Mouse (Mus musculus) limb, embryonic 13.5 days (tissue): ENCODE measurements at regions not wholly inside any gene's neighbourhood (a gene's known extent, or its start where the extent isn't known, plus 50 kb on each side); places are given as distances from the start of the nearest gene placed in this dataset.
A peak's percentile ranks its signal among the peaks of the same experiment; 100 is the strongest.

Source experiments
- ATAC-seq: fragments of 200-750 bp; cut with Nextera tagmentation; 2 replicates; pipeline ENCODE4 v1.8.0; 2017; ENCODE audit warnings: low read depth, moderate number of reproducible peaks, moderate TSS enrichment; ENCODE audit not compliant: low FRiP score
- H3K27ac ChIP-seq: fragments of 300-500 bp; sonication (generic); 2 replicates; pipeline ENCODE4 v1.5.1; 2015; ENCODE audit warnings: inconsistent platforms, mild to moderate bottlenecking, moderate library complexity
- H3K27me3 ChIP-seq: fragments of 300-500 bp; sonication (generic); 2 replicates; pipeline ENCODE4 v1.6.1; 2015; ENCODE audit warnings: mild to moderate bottlenecking, inconsistent platforms
- H3K36me3 ChIP-seq: fragments of 300-500 bp; sonication (generic); 2 replicates; pipeline ENCODE4 v1.6.1; 2015; ENCODE audit warnings: inconsistent platforms, mild to moderate bottlenecking, moderate library complexity
- H3K4me1 ChIP-seq: fragments of 300-500 bp; sonication (generic); 2 replicates; pipeline ENCODE4 v1.6.1; 2015; ENCODE audit warnings: inconsistent platforms
- H3K4me2 ChIP-seq: fragments of 300-500 bp; sonication (generic); replicated peaks from 2 replicates; pipeline ENCODE4 v1.6.1; 2015; ENCODE audit warnings: inconsistent platforms, mild to moderate bottlenecking, moderate library complexity
- H3K4me3 ChIP-seq: fragments of 300-500 bp; sonication (generic); 2 replicates; pipeline ENCODE4 v1.5.1; 2015; ENCODE audit warnings: moderate library complexity, mild to moderate bottlenecking, inconsistent platforms
- H3K9ac ChIP-seq: fragments of 300-500 bp; sonication (generic); 2 replicates; pipeline ENCODE4 v1.6.1; 2015; ENCODE audit warnings: mild to moderate bottlenecking, inconsistent platforms
- H3K9me3 ChIP-seq: fragments of 300-500 bp; sonication (generic); 2 replicates; pipeline ENCODE4 v1.6.1; 2016; ENCODE audit warnings: inconsistent platforms
- WGBS: fragments of 180-500 bp; shearing (Covaris S2); methylation state at CpG from one replicate; pipeline ENCODE4 v1.1.7; 2015; 5-methylcytosine and 5-hydroxymethylcytosine counted together

GRCm38 (mm10) chr12:66157630-66158292 is 126.4 kb downstream of the Rpl10l start:
- WGBS = 35% methylated on average over 3 of the region's 3 CpGs
- no peaks in the 10 kb centered on the region for H3K27me3 ChIP-seq
- peak; percentile 68; the same call in 1 of the 2 replicates for ATAC-seq
- no peak overlapping the region for H3K4me3 ChIP-seq
- H3K4me2 ChIP-seq = no peak overlapping the region
- no peaks in the 10 kb centered on the region for H3K4me1 ChIP-seq
- H3K9ac ChIP-seq = no peak overlapping the region
- H3K36me3 ChIP-seq = no peaks in the 10 kb centered on the region
- H3K9me3 ChIP-seq = no peaks in the 10 kb centered on the region
- H3K27ac ChIP-seq = no peak overlapping the region; the same call in 1 of the 2 replicates

- ATAC-seq = peak; percentile 33
- Histone ChIP-seq H3K36me3 (no peaks in the 10 kb centered on the region), H3K27me3 (no peaks in the 10 kb centered on the region), H3K9me3 (no peaks in the 10 kb centered on the region), H3K4me1 (no peaks in the 10 kb centered on the region), H3K4me2 (no peak overlapping the region), H3K27ac (no peak overlapping the region), H3K4me3 (no peak overlapping the region), H3K9ac (no peak overlapping the region)
- WGBS = 51% methylated on average over 3 of the region's 3 CpGs
Measured at GRCm38 (mm10) chr12:66156980-66157629, 127.1 kb downstream of the Rpl10l start.

- no peaks in the 10 kb centered on the region for H3K9me3 ChIP-seq
- WGBS = 37% methylated on average over 1 of the region's 1 CpGs
- H3K4me3 ChIP-seq = no peak overlapping the region
- no peaks in the 10 kb centered on the region for H3K36me3 ChIP-seq
- no peak overlapping the region for H3K27ac ChIP-seq
- H3K9ac ChIP-seq = no peak overlapping the region
- H3K27me3 ChIP-seq = no peaks in the 10 kb centered on the region
- ATAC-seq = no peak
- no peak overlapping the region for H3K4me2 ChIP-seq
- H3K4me1 ChIP-seq = no peaks in the 10 kb centered on the region
Measured at GRCm38 (mm10) chr12:66130909-66131308, 153.3 kb downstream of the Rpl10l start.

- Histone ChIP-seq H3K36me3 (no peaks in the 10 kb centered on the region), H3K4me2 (no peak overlapping the region), H3K9me3 (no peaks in the 10 kb centered on the region), H3K27ac (no peak overlapping the region), H3K4me3 (no peak overlapping the region), H3K9ac (no peak overlapping the region), H3K4me1 (no peaks in the 10 kb centered on the region), H3K27me3 (no peaks in the 10 kb centered on the region)
- 10% methylated on average over 1 of the region's 1 CpGs for WGBS
- ATAC-seq = no peak
Measured at GRCm38 (mm10) chr12:66119565-66119964, 164.6 kb downstream of the Rpl10l start.

- Histone ChIP-seq H3K9ac (no peak overlapping the region), H3K36me3 (no peaks in the 10 kb centered on the region), H3K27ac (no peak overlapping the region), H3K4me1 (no peaks in the 10 kb centered on the region), H3K4me2 (no peak overlapping the region), H3K9me3 (no peaks in the 10 kb centered on the region), H3K4me3 (no peak overlapping the region), H3K27me3 (no peaks in the 10 kb centered on the region)
- ATAC-seq = no peak
- 87% methylated on average over 3 of the region's 3 CpGs for WGBS
Measured at GRCm38 (mm10) chr12:66090806-66091447, 193.3 kb downstream of the Rpl10l start.

- H3K36me3 ChIP-seq = no peaks in the 10 kb centered on the region
- no peak overlapping the region for H3K4me3 ChIP-seq
- H3K4me2 ChIP-seq = no peak overlapping the region
- WGBS = 40% methylated on average over 1 of the region's 1 CpGs
- ATAC-seq = no peak
- no peaks in the 10 kb centered on the region for H3K4me1 ChIP-seq
- no peak overlapping the region for H3K27ac ChIP-seq
- no peaks in the 10 kb centered on the region for H3K27me3 ChIP-seq
- no peak overlapping the region for H3K9ac ChIP-seq
- H3K9me3 ChIP-seq = no peaks in the 10 kb centered on the region
Measured at GRCm38 (mm10) chr12:66060326-66060725, 223.9 kb downstream of the Rpl10l start.

- ATAC-seq = no peak
- Histone ChIP-seq H3K9ac (no peak overlapping the region), H3K27me3 (no peaks in the 10 kb centered on the region), H3K27ac (no peak overlapping the region), H3K4me3 (no peak overlapping the region), H3K4me1 (no peaks in the 10 kb centered on the region), H3K36me3 (no peaks in the 10 kb centered on the region), H3K4me2 (no peak overlapping the region), H3K9me3 (no peaks in the 10 kb centered on the region)
- 64% methylated on average over 2 of the region's 2 CpGs for WGBS
Measured at GRCm38 (mm10) chr12:66055206-66055605, 229.0 kb downstream of the Rpl10l start.

GRCm38 (mm10) chr12:66048936-66049335 is 235.3 kb downstream of the Rpl10l start:
- H3K27me3 ChIP-seq = no peaks in the 10 kb centered on the region
- H3K27ac ChIP-seq = no peak overlapping the region
- H3K4me2 ChIP-seq = no peak overlapping the region
- no peak overlapping the region for H3K4me3 ChIP-seq
- no peaks in the 10 kb centered on the region for H3K4me1 ChIP-seq
- no peaks in the 10 kb centered on the region for H3K36me3 ChIP-seq
- no peak for ATAC-seq
- no peaks in the 10 kb centered on the region for H3K9me3 ChIP-seq
- no peak overlapping the region for H3K9ac ChIP-seq

- H3K27me3 ChIP-seq = no peaks in the 10 kb centered on the region
- no peaks in the 10 kb centered on the region for H3K9me3 ChIP-seq
- no peaks in the 10 kb centered on the region for H3K4me1 ChIP-seq
- WGBS = 84% methylated on average over 2 of the region's 2 CpGs
- no peak for ATAC-seq
- H3K36me3 ChIP-seq = no peaks in the 10 kb centered on the region
- no peak overlapping the region for H3K27ac ChIP-seq
- H3K9ac ChIP-seq = no peak overlapping the region
- H3K4me3 ChIP-seq = no peak overlapping the region
- H3K4me2 ChIP-seq = no peak overlapping the region
Measured at GRCm38 (mm10) chr12:66036281-66036680, 247.9 kb downstream of the Rpl10l start.

- no peak overlapping the region for H3K4me3 ChIP-seq
- WGBS = 74% methylated on average over 1 of the region's 1 CpGs
- H3K9me3 ChIP-seq = no peaks in the 10 kb centered on the region
- H3K4me1 ChIP-seq = no peaks in the 10 kb centered on the region
- no peak overlapping the region for H3K27ac ChIP-seq
- no peak overlapping the region for H3K4me2 ChIP-seq
- no peak for ATAC-seq
- H3K27me3 ChIP-seq = no peaks in the 10 kb centered on the region
- H3K36me3 ChIP-seq = no peaks in the 10 kb centered on the region
- H3K9ac ChIP-seq = no peak overlapping the region
Measured at GRCm38 (mm10) chr12:66027535-66027934, 256.7 kb downstream of the Rpl10l start.

GRCm38 (mm10) chr12:66012706-66013105 is 271.5 kb downstream of the Rpl10l start:
- Histone ChIP-seq H3K27me3 (no peaks in the 10 kb centered on the region), H3K9me3 (no peaks in the 10 kb centered on the region), H3K27ac (no peak overlapping the region), H3K4me2 (no peak overlapping the region), H3K4me3 (no peak overlapping the region), H3K9ac (no peak overlapping the region), H3K4me1 (no peaks in the 10 kb centered on the region), H3K36me3 (no peaks in the 10 kb centered on the region)
- no peak for ATAC-seq
- WGBS = 76% methylated on average over 2 of the region's 2 CpGs
